Mouse (Mus musculus) liver, postnatal 0 days (tissue): Measurements from ENCODE around the gene AI182371. TPM values are rescaled to one million over a fixed set of nuclear protein-coding genes. Genes with fewer than 3 reads are reported as not detected.

Experiments
- ATAC-seq: fragments of 200-750 bp; cut with Nextera tagmentation; 2 replicates; pipeline ENCODE4 v1.8.0; 2017; ENCODE audit warnings: mild to moderate bottlenecking, moderate library complexity
- DNase-seq: peaks from one replicate; pipeline ENCODE4 v3.0.0-alpha.2; 2016
- H3K27ac ChIP-seq: fragments of 300-500 bp; sonication (generic); 2 replicates; pipeline ENCODE4 v1.5.1; 2014; ENCODE audit warnings: antibody characterized with exemption, moderate library complexity, mild to moderate bottlenecking, low read depth
- H3K27me3 ChIP-seq: fragments of 300-500 bp; sonication (generic); 2 replicates; pipeline ENCODE4 v1.6.1; 2014; ENCODE audit warnings: low read length, control low read depth, mixed read lengths; ENCODE audit not compliant: insufficient read depth
- H3K36me3 ChIP-seq: fragments of 300-500 bp; sonication (generic); replicated peaks from 2 replicates; pipeline ENCODE4 v1.6.1; 2014; ENCODE audit warnings: mild to moderate bottlenecking, control low read depth, low read length, moderate library complexity, mixed read lengths; ENCODE audit not compliant: insufficient read depth
- H3K4me1 ChIP-seq: fragments of 300-500 bp; sonication (generic); 2 replicates; pipeline ENCODE4 v1.6.1; 2014; ENCODE audit warnings: antibody characterized with exemption, mild to moderate bottlenecking, control low read depth; ENCODE audit not compliant: insufficient read depth
- H3K4me2 ChIP-seq: fragments of 300-500 bp; sonication (generic); 2 replicates; pipeline ENCODE4 v1.6.1; 2014; ENCODE audit warnings: low read depth, mild to moderate bottlenecking, low read length, moderate library complexity, mixed read lengths
- H3K4me3 ChIP-seq: fragments of 300-500 bp; sonication (generic); 2 replicates; pipeline ENCODE4 v1.5.1; 2014; ENCODE audit warnings: low read depth, low read length
- H3K9ac ChIP-seq: fragments of 300-500 bp; sonication (generic); replicated peaks from 2 replicates; pipeline ENCODE4 v1.6.1; 2014; ENCODE audit warnings: mild to moderate bottlenecking, moderate library complexity
- H3K9me3 ChIP-seq: fragments of 300-500 bp; sonication (generic); 2 replicates; pipeline ENCODE4 v1.6.1; 2016; ENCODE audit warnings: mild to moderate bottlenecking, control low read depth, low read length, mixed read lengths
- CTCF ChIP-seq: sonication (generic); IDR thresholded peaks from 2 replicates; pipeline ENCODE4 v1.5.1; 2016; ENCODE audit warnings: antibody characterized with exemption, low read depth
- EP300 ChIP-seq: IDR thresholded peaks from 2 replicates; pipeline ENCODE4 v1.6.1; 2016; ENCODE audit warnings: antibody characterized with exemption, low read depth, mild to moderate bottlenecking
- WGBS: fragments of 180-500 bp; shearing (Covaris S2); extraction: QIAGEN DNeasy Blood & Tissue Kit; methylation state at CpG from one replicate; pipeline ENCODE4 v1.1.7; 2014; ENCODE audit not compliant: insufficient replicate concordance; 5-methylcytosine and 5-hydroxymethylcytosine counted together
- polyA plus RNA-seq: library from polyadenylated mRNA; unstranded; fragments of >200 nt; fragmentation: Nextera tagmentation; extraction: Ambion mirVana; gene quantifications from 2 replicates; pipeline ENCODE4 v1.2.1, GENCODE M21; 2015

Gene AI182371
- polyA plus RNA-seq, result 90.6 and 102 TPM in 2 replicates

DNA sequence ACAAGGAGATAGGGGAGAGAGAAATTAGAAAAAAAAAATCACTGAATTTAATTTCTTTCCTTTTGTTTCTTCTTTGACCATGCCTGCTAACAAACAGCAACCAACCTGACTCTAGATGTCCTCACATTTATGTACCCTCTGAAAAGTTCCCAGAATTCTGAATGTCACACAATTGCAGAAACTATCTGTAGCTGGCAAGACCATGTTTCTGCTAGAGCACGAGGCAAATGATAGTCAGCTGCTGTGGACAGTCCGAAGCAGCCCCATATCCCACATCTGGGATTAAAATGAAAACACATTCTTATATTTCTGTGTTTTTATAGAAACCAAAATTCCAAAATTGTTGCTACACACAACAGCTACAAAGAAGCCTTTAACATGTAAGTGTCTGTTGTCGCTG, at the start of gene AI182371:
Gene AI182371 (minus strand): TSS at position 101 of the 400 bp plus-strand sequence.
- peaks cover 7% of the 10 kb centered on the region; the same call in 1 of the 2 replicates for H3K4me1 ChIP-seq
- H3K4me2 ChIP-seq, result peak within 1 kb of the TSS; percentile 63
- H3K9ac ChIP-seq, result 0 out of 2 replicates have a peak within 1 kb of the TSS, but pooled peaks have one; percentile 51
- 80% methylated on average over 3 of the region's 3 CpGs for WGBS
- H3K27ac ChIP-seq, result peak within 1 kb of the TSS; percentile 88
- DNase-seq, result no peak
- no peaks in the 10 kb centered on the region for H3K27me3 ChIP-seq
- peak within 1 kb of the TSS; percentile 33 for H3K4me3 ChIP-seq
- no peaks in the 10 kb centered on the region for H3K9me3 ChIP-seq
- TF ChIP-seq EP300 (no peak), CTCF (no peak)
- H3K36me3 ChIP-seq, result no peaks in the 10 kb centered on the region
- no peak for ATAC-seq

DNA sequence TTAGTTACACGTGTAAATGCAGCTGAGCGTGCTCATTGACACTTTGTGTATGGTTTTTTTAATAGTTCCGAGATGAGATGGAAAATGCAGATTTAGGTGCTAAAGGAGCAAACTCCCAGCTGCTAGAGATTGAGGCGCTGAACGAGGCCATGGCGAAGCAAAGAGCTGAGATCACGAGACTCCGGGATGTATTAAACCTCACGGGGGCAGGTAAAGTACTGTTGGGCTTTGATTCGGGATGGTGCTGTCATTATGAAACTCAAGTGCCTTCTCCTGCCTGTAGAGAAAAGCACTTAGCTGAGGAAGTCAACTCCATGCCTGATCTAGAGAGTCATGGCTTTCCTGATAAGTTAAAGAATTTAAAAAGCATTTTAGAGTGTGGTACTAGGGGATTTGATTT, 47.5 kb upstream of the AI182371 start:
- no peak for DNase-seq
- Histone ChIP-seq H3K27ac (no peak overlapping the region), H3K27me3 (no peaks in the 10 kb centered on the region), H3K9ac (no peak overlapping the region), H3K4me2 (no peak overlapping the region), H3K9me3 (no peaks in the 10 kb centered on the region), H3K4me3 (no peak overlapping the region), H3K36me3 (peaks cover 89% of the 10 kb centered on the region), H3K4me1 (no peaks in the 10 kb centered on the region)
- ATAC-seq, result no peak
- WGBS, result 92% methylated on average over 10 of the region's 10 CpGs
- no peak for TF ChIP-seq EP300
- no peak for TF ChIP-seq CTCF

DNA sequence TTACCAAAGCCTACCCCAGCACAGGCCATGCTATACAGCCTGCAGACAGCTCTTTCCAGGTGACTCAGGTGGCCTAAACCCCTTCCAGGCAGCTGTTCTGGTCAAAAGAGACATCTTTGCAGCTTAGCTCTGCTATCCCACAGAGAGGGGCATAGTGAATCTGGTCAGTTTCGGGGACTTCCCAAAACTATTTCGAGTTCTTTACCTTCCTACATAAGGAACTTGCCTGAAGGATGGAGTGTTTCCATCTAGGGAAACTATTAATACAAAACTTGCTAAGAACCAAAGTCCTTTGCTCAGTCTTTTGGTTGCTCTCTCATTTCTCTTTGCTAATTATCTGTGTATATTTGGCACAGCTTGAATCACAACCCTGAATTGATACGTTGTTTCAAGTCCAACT, 40.3 kb upstream of the AI182371 start:
- TF ChIP-seq CTCF (no peak), EP300 (no peak)

DNA sequence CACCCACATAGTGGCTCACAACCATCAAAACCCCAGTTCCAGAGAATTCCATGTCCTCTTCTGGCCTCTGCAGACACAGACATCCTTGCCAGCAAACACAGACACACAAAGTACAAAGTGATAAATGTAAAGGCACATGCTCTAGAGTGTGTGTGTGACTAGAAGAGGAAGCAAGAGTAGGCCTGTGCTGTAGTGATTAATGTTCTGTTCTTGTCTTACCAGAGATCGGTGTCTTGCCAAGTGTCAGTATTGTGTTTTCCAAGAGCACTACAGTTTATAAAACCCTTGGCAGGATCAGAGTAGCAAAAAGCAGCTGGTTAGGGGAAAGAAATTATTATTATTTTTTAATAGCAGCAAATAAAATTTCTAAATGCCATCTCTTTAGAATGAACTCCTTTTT, 37.2 kb upstream of the AI182371 start:
- no peak for TF ChIP-seq EP300
- no peak for TF ChIP-seq CTCF
- Histone ChIP-seq H3K27ac (no peak overlapping the region), H3K4me1 (no peaks in the 10 kb centered on the region), H3K27me3 (no peaks in the 10 kb centered on the region), H3K4me2 (no peak overlapping the region), H3K9ac (no peak overlapping the region), H3K36me3 (peaks cover 67% of the 10 kb centered on the region), H3K9me3 (no peaks in the 10 kb centered on the region), H3K4me3 (no peak overlapping the region)
- 89% methylated on average over 1 of the region's 1 CpGs for WGBS
- ATAC-seq (no peak), DNase-seq (no peak)

More for the DNA sequence above, 40.3 kb upstream of the AI182371 start:
- H3K4me1 ChIP-seq, result no peaks in the 10 kb centered on the region
- H3K4me2 ChIP-seq, result no peak overlapping the region
- DNase-seq (no peak), ATAC-seq (no peak)
- no peak overlapping the region for H3K27ac ChIP-seq
- 82% methylated on average over 3 of the region's 3 CpGs for WGBS
- no peaks in the 10 kb centered on the region for H3K9me3 ChIP-seq
- no peaks in the 10 kb centered on the region for H3K27me3 ChIP-seq
- H3K9ac ChIP-seq, result no peak overlapping the region
- H3K36me3 ChIP-seq, result peaks cover 76% of the 10 kb centered on the region
- H3K4me3 ChIP-seq, result no peak overlapping the region

DNA sequence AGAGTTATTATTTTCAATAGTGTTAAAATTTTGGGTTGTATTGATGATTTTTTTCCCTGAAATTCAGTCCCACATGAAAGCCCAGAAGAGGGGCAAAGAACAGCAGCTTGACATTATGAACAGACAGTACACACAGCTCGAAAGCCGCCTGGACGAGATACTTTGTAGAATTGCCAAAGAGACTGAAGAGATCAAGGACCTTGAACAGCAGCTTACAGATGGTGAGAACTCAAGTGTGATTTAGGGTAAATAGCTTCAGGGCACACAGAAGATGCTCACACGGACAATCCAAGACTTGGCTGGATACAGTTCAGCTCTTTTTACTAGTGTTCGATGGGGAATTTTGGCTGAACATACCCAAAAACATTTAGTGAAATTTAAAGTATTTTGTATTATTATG, 32.5 kb upstream of the AI182371 start:
- no peak for ATAC-seq
- H3K27ac ChIP-seq, result no peak overlapping the region
- H3K4me2 ChIP-seq, result no peak overlapping the region
- TF ChIP-seq EP300 (no peak), CTCF (no peak)
- H3K9ac ChIP-seq, result no peak overlapping the region
- 83% methylated on average over 5 of the region's 5 CpGs for WGBS
- peaks cover 37% of the 10 kb centered on the region for H3K36me3 ChIP-seq
- H3K27me3 ChIP-seq, result no peaks in the 10 kb centered on the region
- H3K4me1 ChIP-seq, result 0 out of 2 replicates have a peak, but pooled peaks cover 6% of the 10 kb centered on the region
- DNase-seq, result no peak
- no peaks in the 10 kb centered on the region for H3K9me3 ChIP-seq
- no peak overlapping the region for H3K4me3 ChIP-seq

DNA sequence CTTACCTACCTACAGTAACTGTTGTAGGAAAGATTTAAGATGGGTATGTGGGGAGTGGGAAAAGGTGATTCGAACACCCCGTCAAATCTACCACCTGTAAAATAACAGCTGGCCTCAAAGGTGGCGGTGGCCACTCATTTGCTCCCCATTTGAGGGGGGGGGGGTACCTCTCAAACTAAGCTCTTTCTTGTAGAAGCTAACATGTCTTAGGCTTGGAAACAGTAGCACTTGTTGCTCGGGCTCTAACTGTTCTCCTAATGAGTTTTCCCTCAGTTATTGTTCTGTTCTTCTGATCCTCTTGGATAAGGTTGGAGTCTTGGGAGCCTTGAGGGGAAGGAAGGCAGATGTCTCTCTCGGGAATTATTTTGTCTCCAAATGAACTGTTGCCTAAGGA, 31.3 kb upstream of the AI182371 start:
- Histone ChIP-seq H3K9me3 (no peaks in the 10 kb centered on the region), H3K9ac (peak overlapping the region; percentile 61), H3K27me3 (no peaks in the 10 kb centered on the region), H3K36me3 (peaks cover 32% of the 10 kb centered on the region), H3K27ac (peak overlapping the region; percentile 85), H3K4me3 (peak overlapping the region; percentile 60), H3K4me1 (0 out of 2 replicates have a peak, but pooled peaks cover 6% of the 10 kb centered on the region), H3K4me2 (peak overlapping the region; percentile 74)
- ATAC-seq (peak; percentile 5; the same call in 1 of the 2 replicates), DNase-seq (no peak)
- no peak for TF ChIP-seq EP300
- TF ChIP-seq CTCF, result no peak
- 8% methylated on average over 5 of the region's 5 CpGs for WGBS
